Mouse (Mus musculus) forebrain, embryonic 13.5 days (tissue): Measurements from ENCODE around the gene Prelp. TPM values are rescaled to one million over a fixed set of nuclear protein-coding genes. Genes with fewer than 3 reads are reported as not detected.
A peak's percentile ranks its signal among the peaks of the same experiment; 100 is the strongest.

Experiments
- ATAC-seq: fragments of 200-750 bp; cut with Nextera tagmentation; 2 replicates; pipeline ENCODE4 v1.8.0; 2017
- H3K27ac ChIP-seq: fragments of 300-500 bp; sonication (generic); 2 replicates; pipeline ENCODE4 v1.5.1; 2015; ENCODE audit warnings: inconsistent platforms, mild to moderate bottlenecking, moderate library complexity
- H3K27me3 ChIP-seq: fragments of 300-500 bp; sonication (generic); 2 replicates; pipeline ENCODE4 v1.6.1; 2015; ENCODE audit warnings: mild to moderate bottlenecking, inconsistent platforms
- H3K36me3 ChIP-seq: fragments of 300-500 bp; sonication (generic); 2 replicates; pipeline ENCODE4 v1.6.1; 2015; ENCODE audit warnings: mild to moderate bottlenecking, inconsistent platforms; ENCODE audit not compliant: poor library complexity, severe bottlenecking
- H3K4me1 ChIP-seq: fragments of 300-500 bp; sonication (generic); 2 replicates; pipeline ENCODE4 v1.6.1; 2015; ENCODE audit warnings: inconsistent platforms
- H3K4me2 ChIP-seq: fragments of 300-500 bp; sonication (generic); 2 replicates; pipeline ENCODE4 v1.6.1; 2015; ENCODE audit warnings: inconsistent platforms, mild to moderate bottlenecking, moderate library complexity
- H3K4me3 ChIP-seq: fragments of 300-500 bp; sonication (generic); 2 replicates; pipeline ENCODE4 v1.5.1; 2015; ENCODE audit warnings: mild to moderate bottlenecking, inconsistent platforms
- H3K9ac ChIP-seq: fragments of 300-500 bp; sonication (generic); 2 replicates; pipeline ENCODE4 v1.6.1; 2015; ENCODE audit warnings: mild to moderate bottlenecking, inconsistent platforms
- H3K9me3 ChIP-seq: fragments of 300-500 bp; sonication (generic); replicated peaks from 2 replicates; pipeline ENCODE4 v1.6.1; 2016; ENCODE audit warnings: inconsistent platforms
- WGBS: fragments of 180-500 bp; shearing (Covaris S2); methylation state at CpG from one replicate; pipeline ENCODE4 v1.1.7; 2015; 5-methylcytosine and 5-hydroxymethylcytosine counted together
- polyA plus RNA-seq: library from polyadenylated mRNA; unstranded; fragments of >200 nt; fragmentation: Nextera tagmentation; extraction: Ambion mirVana; gene quantifications from 2 replicates; pipeline ENCODE4 v1.2.1, GENCODE M21; 2015

Gene Prelp
- polyA plus RNA-seq, 1 experiment from 2014 or later: 1.3 TPM

DNA sequence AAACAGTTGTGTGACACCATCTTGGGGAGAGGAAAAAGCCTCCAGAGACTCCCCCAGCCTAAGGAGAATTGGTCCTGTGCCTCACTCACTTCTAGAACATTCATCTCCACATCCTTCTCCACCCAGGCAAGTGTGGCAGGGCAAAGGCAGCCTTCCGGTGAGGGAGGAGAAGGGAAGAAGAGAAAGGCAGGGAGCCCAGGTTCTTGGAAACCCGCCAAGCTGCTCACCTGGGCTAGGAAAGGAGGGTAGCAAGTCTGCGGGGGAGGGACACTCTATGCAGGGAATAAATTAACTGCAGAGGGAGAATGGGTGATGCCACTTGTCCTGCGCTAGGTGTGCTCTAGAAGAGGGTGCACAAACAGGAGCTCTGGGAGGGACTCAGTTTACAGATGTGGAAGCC lies 10.2 kb downstream of the Prelp start:
- H3K27ac ChIP-seq: no peak overlapping the region
- ATAC-seq: no peak
- peaks cover 38% of the 10 kb centered on the region for H3K4me1 ChIP-seq
- no peak overlapping the region for H3K4me3 ChIP-seq
- 66% methylated on average over 4 of the region's 4 CpGs for WGBS
- H3K4me2 ChIP-seq: no peak overlapping the region
- no peaks in the 10 kb centered on the region for H3K9me3 ChIP-seq
- peaks cover 15% of the 10 kb centered on the region for H3K27me3 ChIP-seq
- no peak overlapping the region for H3K9ac ChIP-seq
- no peaks in the 10 kb centered on the region for H3K36me3 ChIP-seq

DNA sequence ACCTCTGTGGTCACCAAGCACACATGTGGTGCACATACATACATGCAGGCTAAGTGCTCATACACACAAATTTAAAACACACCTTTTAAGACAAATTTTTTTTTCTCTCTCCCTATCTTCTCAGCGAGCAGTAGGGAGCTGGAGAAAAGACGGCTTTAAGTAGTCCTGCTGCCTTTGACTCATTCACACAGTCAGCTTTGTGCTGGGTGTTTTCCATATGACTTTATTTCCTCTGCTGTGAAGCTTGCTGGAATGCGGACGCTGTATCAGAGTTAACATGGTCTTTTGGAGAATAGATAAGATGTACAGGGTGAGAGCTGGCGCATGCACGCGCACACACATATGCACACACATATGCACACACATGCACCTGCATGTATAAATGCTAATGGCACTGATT lies 11.1 kb downstream of the Prelp start:
- Histone ChIP-seq H3K4me1 (peaks cover 32% of the 10 kb centered on the region), H3K36me3 (no peaks in the 10 kb centered on the region), H3K4me3 (no peak overlapping the region), H3K4me2 (no peak overlapping the region), H3K27me3 (peaks cover 20% of the 10 kb centered on the region), H3K9ac (no peak overlapping the region), H3K27ac (no peak overlapping the region), H3K9me3 (no peaks in the 10 kb centered on the region)
- ATAC-seq: no peak
- 85% methylated on average over 7 of the region's 7 CpGs for WGBS

DNA sequence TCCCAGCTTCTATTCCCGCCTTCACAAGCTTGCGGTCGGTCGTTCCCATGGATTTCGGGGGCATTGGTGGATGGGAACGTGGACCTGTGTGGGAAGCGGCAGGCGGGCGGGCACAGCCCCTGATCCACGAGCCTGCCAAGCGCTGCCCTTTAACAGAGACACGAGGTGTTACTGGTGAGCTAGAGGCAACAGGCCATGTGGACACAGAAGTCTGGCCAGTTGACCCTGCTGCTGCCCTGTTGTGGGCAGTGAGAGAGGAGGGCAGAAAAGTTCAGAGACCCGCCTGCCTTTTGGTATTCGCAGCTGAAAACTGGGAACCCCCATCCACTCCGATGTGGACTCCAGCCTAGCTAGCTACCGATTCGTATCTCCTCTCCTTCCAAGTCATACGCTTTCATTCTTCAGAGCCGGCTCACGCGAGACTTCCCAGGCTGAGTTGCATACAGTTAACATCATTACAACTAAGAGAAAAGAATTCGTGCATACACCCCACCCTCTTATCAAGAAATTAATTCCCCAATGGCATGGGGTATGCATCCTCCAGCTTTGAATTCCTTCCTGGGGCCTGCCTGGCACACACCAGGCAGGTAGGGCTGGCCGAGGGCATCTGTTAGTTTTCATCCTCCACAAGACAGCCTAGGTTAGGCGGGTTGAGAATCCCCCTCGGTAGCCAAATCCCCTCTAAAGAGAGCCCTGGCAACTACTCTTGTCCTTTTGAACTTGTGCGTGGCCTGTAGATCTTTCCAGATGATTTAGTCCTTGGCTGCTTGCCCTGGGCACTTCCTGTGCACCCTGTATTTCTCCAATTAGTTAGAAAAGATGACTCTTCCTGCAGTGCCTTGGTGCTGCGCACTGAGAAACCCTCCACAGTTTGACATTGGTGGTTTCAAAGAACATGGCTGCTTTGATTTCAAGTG lies 12.3 kb downstream of the Prelp start:
- Histone ChIP-seq H3K27me3 (peaks cover 23% of the 10 kb centered on the region), H3K9ac (peak overlapping the region; percentile 69), H3K36me3 (no peaks in the 10 kb centered on the region), H3K4me2 (peak overlapping the region; percentile 86), H3K4me1 (peaks cover 32% of the 10 kb centered on the region), H3K27ac (peak overlapping the region; percentile 80), H3K4me3 (peak overlapping the region; percentile 40), H3K9me3 (no peaks in the 10 kb centered on the region)
- peak; percentile 19; the same call in 1 of the 2 replicates for ATAC-seq
- WGBS: 12% methylated on average over 27 of the region's 27 CpGs

DNA sequence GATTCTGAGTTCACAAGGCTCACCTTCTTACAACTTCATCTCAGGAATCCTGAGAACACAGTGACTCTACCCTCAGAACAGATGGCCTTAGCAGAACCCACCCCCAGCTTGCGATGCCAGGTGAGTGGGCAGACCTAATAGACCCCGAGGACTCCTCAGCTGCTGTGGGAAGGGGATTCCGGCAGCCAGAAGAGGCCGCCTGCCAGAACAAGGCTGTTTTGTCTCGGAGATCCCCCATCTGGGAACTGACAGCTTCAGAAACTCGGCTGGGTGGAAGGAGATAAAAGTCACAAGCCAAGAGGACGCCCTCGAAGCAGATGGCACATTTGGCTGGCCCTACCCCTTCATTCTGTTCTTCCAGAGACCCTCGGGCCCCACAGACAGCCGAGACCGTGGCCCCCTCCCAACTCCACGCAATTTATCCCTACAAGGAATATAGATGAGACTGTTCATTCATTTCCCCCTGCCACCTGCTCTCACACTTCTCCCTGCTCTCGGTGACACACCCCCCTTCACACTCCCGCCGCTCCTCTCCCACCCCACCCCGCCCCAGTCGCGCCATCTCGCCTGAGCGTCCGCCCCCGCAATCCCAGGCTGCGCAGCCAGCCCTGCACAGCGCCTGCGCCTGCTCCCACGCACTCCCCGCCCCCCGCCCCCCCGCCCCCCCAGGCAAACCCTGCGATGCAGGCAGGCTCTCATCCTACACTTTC lies 13.1 kb downstream of the Prelp start, which contains the start of gene Optc:
Gene Optc (minus strand): TSS at position 51 of the 710 bp plus-strand sequence.
- H3K4me1 ChIP-seq: peaks cover 35% of the 10 kb centered on the region
- H3K36me3 ChIP-seq: no peaks in the 10 kb centered on the region
- peak within 1 kb of the TSS; percentile 69 for H3K9ac ChIP-seq
- ATAC-seq: peak; percentile 92
- H3K9me3 ChIP-seq: no peaks in the 10 kb centered on the region
- H3K4me2 ChIP-seq: peak within 1 kb of the TSS; percentile 86
- peak within 1 kb of the TSS; percentile 80 for H3K27ac ChIP-seq
- H3K4me3 ChIP-seq: peak within 1 kb of the TSS; percentile 40
- WGBS: 1% methylated on average over 27 of the region's 30 CpGs
- peaks cover 23% of the 10 kb centered on the region for H3K27me3 ChIP-seq

DNA sequence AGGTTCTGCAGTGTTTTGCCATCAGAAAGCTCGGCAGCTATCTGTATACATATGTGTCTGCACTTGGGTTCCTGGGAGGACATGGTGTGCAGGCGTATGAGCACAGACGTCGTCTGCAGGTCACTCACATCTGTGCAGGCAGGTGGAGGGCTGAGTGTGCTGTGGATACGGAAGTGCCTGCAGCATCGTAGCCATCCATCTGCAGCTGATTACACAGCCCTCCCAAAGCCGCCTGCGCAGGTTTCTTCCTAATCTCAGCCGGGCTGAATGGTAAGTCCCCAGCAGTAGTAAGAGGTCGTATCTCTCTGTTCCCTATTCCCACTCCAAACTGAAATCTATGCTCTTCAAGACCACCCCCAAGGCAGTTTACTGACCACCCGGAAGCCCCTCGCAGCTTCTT lies 14.8 kb downstream of the Prelp start:
- Histone ChIP-seq H3K4me2 (peak overlapping the region; percentile 23), H3K9me3 (no peaks in the 10 kb centered on the region), H3K27ac (no peak overlapping the region), H3K4me1 (peaks cover 38% of the 10 kb centered on the region), H3K9ac (0 out of 2 replicates have a peak overlapping the region, but pooled peaks have one; percentile 3), H3K4me3 (no peak overlapping the region), H3K27me3 (peaks cover 23% of the 10 kb centered on the region), H3K36me3 (no peaks in the 10 kb centered on the region)
- WGBS: 31% methylated on average over 12 of the region's 12 CpGs
- no peak for ATAC-seq

DNA sequence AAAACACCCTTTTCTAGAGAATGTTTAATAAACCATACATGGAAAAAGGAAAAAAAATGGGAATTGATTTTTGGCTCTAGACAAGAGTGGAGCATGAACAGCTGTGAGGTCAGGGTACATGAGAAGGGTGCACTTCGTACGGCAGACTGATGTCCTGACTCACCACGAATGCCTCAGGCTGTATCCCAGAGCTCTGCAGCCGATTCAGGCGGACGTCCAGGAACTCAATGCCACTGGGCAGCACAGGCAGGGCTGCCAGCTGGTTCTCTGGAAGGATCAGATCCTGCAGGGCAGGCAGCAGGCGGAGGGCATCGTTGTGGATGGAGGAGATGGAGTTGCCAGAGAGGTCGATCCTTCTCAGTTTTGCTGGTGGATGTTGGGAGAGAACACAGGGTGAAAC lies 20.4 kb downstream of the Prelp start:
- Histone ChIP-seq H3K9me3 (no peaks in the 10 kb centered on the region), H3K27ac (no peak overlapping the region), H3K4me3 (no peak overlapping the region), H3K9ac (no peak overlapping the region), H3K27me3 (0 out of 2 replicates have a peak, but pooled peaks cover 6% of the 10 kb centered on the region), H3K4me2 (no peak overlapping the region), H3K36me3 (no peaks in the 10 kb centered on the region), H3K4me1 (peaks cover 8% of the 10 kb centered on the region; the same call in 1 of the 2 replicates)
- 77% methylated on average over 9 of the region's 9 CpGs for WGBS
- no peak for ATAC-seq

DNA sequence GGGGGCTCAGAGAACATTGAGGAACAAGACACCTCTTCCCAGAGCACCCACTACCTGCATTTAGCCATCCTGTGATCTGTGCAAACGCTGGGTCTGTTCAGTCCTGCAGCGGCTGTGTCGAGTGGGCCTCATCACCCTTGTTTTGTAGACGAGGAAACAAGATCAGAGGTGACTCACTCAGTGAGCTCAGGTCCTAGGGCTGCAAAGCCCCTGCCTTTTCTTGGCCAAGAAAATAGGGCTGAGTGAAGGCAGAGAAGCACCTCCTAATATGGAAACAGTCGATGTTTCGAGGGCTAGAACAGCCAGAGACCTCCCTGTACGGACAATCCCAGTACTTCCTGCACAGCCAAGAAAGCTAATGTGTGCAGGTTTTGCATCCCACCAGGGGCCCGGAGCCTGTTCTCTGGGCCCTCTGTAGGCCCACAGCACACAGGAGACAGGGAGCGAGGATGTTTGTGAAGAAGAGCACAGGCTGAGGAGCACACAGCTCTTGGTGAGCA lies 22.1 kb downstream of the Prelp start:
- no peak overlapping the region for H3K4me2 ChIP-seq
- no peak overlapping the region for H3K4me3 ChIP-seq
- no peaks in the 10 kb centered on the region for H3K9me3 ChIP-seq
- 72% methylated on average over 9 of the region's 9 CpGs for WGBS
- H3K4me1 ChIP-seq: peaks cover 10% of the 10 kb centered on the region; the same call in 1 of the 2 replicates
- H3K9ac ChIP-seq: no peak overlapping the region
- no peaks in the 10 kb centered on the region for H3K27me3 ChIP-seq
- no peaks in the 10 kb centered on the region for H3K36me3 ChIP-seq
- no peak for ATAC-seq
- H3K27ac ChIP-seq: no peak overlapping the region

DNA sequence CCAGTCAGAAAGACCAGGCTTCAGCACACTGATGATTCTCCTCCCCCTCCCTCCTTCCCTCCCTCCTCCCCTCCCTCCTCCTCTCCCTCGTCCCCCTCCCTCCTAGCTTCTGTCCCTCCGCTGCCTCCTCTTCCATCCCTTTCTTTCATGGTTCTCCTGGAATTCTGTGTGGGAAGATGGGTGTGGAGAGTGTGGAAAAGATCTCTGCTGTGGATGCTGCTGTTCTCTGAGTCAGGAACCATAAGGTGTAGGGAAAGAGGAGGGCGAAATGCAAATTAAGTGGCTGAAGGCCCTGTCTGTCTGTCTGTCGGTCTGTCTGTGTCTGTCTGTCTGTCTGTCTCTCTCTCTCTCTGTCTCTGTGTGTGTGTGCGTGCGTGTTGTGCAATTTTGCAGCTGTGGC lies 23.9 kb downstream of the Prelp start:
- no peak overlapping the region for H3K27ac ChIP-seq
- H3K9me3 ChIP-seq: no peaks in the 10 kb centered on the region
- H3K9ac ChIP-seq: no peak overlapping the region
- H3K4me1 ChIP-seq: peaks cover 8% of the 10 kb centered on the region
- ATAC-seq: no peak
- no peak overlapping the region for H3K4me3 ChIP-seq
- no peaks in the 10 kb centered on the region for H3K27me3 ChIP-seq
- no peak overlapping the region for H3K4me2 ChIP-seq
- H3K36me3 ChIP-seq: no peaks in the 10 kb centered on the region
- WGBS: 70% methylated on average over 6 of the region's 6 CpGs

DNA sequence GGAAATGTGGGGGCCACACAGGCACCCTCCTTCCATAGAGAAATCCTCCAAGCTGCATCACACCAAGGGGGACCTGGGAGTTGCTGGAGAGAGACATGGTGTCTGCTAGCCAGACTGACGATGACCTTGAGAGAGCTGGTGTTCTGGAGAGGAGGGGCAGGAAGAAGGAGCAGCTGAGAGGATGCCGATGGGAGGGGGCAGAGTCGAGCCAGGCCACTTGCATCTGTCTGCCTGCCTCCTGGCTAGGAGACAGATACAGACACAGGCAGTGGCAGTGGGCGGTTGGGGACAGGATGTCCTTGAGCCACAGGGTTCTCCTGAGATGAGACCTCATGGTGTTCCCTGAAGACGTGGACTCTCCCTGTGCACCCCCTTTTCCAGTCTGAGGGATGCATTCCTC lies 29.7 kb downstream of the Prelp start:
- Histone ChIP-seq H3K9me3 (no peaks in the 10 kb centered on the region), H3K9ac (no peak overlapping the region), H3K27ac (no peak overlapping the region), H3K4me3 (no peak overlapping the region), H3K36me3 (no peaks in the 10 kb centered on the region), H3K27me3 (no peaks in the 10 kb centered on the region), H3K4me2 (no peak overlapping the region), H3K4me1 (peaks cover 46% of the 10 kb centered on the region)
- WGBS: 37% methylated on average over 5 of the region's 5 CpGs
- no peak for ATAC-seq

DNA sequence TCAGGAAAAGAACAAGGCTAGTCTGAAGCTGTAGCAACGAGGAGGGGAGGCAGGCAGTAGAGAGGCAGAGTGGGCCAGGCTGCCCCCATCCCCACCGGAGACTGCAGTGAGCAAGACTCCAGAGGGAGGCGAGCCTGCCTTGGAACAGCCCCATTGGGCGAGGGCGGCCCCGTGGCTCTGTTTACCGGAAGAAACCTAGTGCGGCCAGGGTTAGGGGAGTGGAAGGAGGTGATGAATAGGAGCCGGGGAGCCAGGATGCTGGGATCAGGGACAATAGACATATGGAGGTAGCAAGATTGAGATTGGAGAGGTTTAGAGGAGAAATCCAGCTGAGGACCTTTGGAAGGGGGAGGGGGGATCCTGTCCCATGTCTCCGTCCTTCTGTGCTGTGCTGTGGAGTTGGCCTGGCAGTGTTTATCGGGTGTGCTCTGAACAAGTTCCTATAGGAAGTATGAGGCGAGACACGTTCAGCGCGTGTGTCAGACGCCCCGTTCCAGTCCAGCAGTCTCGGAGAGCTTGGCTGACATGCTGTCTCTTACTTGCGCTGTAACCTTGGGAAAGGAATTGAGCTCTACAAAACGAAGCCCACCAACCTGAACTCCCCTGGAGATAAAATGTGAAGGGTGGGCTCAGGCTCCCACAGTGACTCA lies 31.1 kb downstream of the Prelp start:
- peak overlapping the region; percentile 52 for H3K4me2 ChIP-seq
- H3K27ac ChIP-seq: no peak overlapping the region
- peak overlapping the region; percentile 48 for H3K9ac ChIP-seq
- WGBS: 9% methylated on average over 20 of the region's 20 CpGs
- ATAC-seq: peak; percentile 39; the same call in 1 of the 2 replicates
- H3K36me3 ChIP-seq: no peaks in the 10 kb centered on the region
- H3K4me3 ChIP-seq: peak overlapping the region; percentile 25
- no peaks in the 10 kb centered on the region for H3K9me3 ChIP-seq
- H3K27me3 ChIP-seq: no peaks in the 10 kb centered on the region
- H3K4me1 ChIP-seq: peaks cover 47% of the 10 kb centered on the region

DNA sequence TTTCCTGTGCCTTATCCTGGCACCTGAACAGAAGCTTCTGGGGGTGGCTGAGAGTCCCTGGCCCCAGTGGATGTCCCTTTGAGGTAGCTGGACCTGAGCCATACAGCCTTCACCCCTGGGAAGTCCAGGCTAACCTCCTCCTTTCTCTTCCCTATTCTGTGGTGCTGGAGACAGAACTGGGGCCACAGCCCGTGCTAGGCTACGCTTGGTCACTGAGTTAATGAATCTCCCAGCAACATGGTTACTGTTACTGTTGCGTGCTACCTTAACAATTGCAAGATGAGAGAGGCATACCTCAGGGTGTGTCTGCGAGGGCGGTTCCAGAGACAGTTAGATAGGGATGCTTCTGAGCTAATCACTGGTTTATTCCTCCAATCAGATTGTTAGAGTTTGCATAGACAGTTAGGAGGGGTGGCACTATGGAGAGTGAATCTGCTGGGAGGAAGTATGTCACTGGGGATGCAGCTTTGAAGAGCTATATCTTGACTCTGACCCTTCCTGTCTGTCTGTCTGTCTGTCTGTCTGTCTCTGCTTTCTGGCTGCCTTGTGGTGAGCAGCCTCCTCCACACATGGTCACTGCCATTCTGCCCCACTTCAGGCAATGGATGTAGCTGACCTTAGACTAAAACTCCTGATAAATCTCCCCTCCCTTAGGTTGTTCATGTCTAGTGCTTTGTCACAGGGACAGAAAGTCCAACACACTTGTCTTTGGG lies 33.5 kb downstream of the Prelp start:
- 71% methylated on average over 5 of the region's 5 CpGs for WGBS
- ATAC-seq: no peak
- H3K9ac ChIP-seq: peak overlapping the region; percentile 37
- no peaks in the 10 kb centered on the region for H3K36me3 ChIP-seq
- H3K4me3 ChIP-seq: no peak overlapping the region
- H3K27ac ChIP-seq: 0 out of 2 replicates have a peak overlapping the region, but pooled peaks have one; percentile 40
- H3K9me3 ChIP-seq: no peaks in the 10 kb centered on the region
- H3K27me3 ChIP-seq: no peaks in the 10 kb centered on the region
- peaks cover 45% of the 10 kb centered on the region for H3K4me1 ChIP-seq
- H3K4me2 ChIP-seq: peak overlapping the region; percentile 37
